Mouse (Mus musculus): ENCODE data around the gene Chd9.

- no peak for TF ChIP-seq CTCF (IDR thresholded peaks at IDR 0.05; ENCODE audit: low read depth, low read length)
- no peak for TF ChIP-seq POLR2A (IDR thresholded peaks at IDR 0.05; ENCODE audit: borderline replicate concordance, low read depth, low read length)
Observed at GRCm38 (mm10) chr8:91038637-91039036, 210.5 kb downstream of the Chd9 start.
